Mouse (Mus musculus): ENCODE data around the gene Anp32e. TPM values are rescaled to one million over a fixed set of nuclear protein-coding genes. Genes with fewer than 3 reads are reported as not detected.
"Not testable (repeated sequence)": the region's sequence is repeated elsewhere in the genome, so short reads cannot be mapped to it uniquely, and the experiment has no call there.

Anp32e gene
- polyA plus RNA-seq (2012; rRNA removed): 13.1 and 28.1 TPM in 2 replicates

DNA sequence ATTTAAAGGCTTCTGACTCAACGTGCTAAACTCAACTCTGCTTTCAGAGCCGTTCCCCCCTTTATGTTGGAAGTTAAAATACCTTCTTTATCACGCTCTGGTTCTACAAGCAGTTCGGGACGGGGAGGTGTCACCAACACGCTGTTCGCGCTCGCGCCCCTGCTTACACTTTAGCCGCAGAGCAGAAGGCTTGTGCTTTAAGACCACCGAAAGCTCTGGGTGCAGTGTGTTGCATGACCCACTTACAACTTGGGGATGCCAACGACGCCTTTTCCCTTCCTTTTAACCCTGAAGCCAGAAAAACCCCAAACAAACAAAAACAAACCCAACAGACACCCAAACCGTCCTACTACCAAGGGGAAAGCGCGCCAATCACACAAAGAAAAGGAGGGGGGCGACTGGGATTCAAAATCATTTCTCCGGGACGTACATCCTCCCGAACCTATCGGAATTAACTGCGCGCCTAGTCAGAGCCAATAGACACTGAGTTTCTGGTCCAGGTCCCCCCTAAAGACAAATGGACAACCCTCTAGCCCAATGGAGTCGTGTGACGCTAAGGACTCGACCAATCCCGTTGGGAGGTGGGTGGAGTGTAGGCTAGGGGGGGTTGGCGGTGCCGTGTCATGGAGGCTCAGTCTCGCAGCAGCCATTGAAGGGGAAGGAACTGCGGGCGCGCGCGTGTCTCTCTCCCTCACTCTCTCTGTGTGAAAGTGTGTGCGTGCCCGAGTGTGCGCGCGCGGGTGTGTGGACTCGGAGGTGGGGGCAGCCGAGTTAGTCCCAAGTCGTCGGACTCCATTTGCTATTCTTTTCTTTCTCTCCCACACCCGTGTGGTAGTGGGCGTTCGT lies at the start of gene Anp32e:
TSS of gene Anp32e (plus strand) at position 589 of the 846 bp plus-strand sequence.
- DNase-seq (ENCODE audit: low read depth): peak; percentile 97

DNA sequence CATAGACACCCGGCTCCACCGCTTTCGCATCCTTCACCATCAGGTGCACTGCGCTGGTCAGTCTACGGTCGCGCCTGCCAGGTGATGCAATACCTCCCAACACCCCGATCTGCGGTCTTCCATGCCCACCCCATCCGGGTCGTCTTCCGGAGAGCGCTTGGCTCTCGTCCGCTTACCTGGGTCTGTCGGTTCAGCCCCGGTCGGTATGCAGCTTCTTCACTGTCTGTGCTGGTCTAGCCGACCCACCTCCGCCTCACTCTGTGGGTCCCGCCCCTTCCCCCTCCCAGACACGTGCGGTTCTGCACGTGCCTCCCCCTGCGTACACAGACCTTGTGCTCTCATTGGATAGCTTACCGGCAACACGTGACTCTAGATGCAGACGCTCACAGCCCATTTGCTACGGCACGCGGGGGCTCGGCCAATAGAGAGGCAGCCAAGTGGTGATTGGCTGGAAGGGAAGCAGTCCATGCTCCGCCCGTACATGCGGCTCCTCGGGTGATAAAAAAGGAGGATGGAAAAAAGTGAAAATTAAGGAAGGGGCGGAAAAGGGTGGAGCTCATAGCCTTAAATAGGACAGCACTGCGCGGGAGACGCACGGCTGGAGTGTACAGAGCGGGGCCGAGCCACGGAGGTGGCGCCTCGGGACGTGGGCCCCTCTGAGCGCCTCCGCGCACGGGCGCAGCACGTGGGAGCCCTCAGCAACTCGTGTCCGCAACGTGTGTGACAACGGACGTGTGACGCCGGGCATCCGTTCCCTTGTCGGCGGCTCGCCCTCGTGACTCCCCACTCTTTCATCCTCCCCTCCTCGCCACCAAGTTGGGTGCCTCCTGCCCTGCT lies 46.8 kb upstream of the Anp32e start, which contains the start of gene Ciart:
TSS of gene Ciart (minus strand) at position 273 of the 837 bp plus-strand sequence.
- DNase-seq (ENCODE audit: low read depth): peak; percentile 77

DNA sequence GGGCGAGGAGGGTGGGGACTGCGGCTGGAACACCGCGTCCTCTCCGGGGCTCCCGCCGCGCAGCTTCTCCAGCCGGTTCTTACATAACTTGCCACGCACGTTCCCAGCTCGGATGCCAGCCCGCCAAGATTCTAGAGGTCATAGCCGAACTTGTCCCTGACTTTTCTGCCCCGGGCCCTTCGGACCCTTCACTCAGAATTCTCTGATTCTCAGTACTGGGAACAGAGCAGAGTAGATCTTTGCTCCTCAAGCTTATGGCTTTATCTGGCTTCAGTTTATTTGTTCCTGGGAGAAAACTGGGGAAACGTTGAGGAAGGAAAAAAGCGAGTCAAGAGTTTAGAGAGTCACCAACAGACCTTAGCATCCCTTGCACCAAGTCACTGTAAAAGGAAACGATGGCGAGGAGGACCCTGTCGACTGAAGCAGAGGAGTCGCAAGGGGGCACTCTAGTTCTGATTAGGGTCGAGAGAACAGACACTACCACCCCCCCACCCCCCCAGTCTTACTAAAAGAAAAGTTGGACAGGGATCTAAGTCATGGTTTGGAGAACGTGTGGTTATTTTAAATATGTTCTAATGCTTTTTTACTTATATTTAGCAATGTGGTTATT lies 46.1 kb upstream of the Anp32e start:
- DNase-seq (ENCODE audit: low read depth): no peak

DNA sequence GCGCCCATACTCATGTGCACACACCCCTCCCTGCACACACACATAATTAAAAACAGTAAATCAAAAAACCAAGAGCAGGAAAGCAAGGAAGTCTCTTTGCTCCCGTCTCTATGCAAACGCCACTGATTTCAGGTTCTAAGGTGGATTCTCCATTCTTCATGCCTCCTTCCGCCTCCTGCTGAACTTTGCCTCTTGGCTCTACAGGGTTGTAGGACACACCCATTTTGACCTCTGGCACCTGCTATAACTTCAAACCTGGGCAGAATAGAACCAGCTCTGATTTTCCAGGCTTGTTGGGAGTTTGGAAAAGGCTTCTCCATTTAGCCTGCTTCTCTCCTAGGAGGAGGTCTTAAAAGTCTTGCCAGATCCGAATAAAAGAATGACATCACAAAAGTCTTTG lies 44.6 kb upstream of the Anp32e start:
- no peak for DNase-seq (ENCODE audit: low read depth)

DNA sequence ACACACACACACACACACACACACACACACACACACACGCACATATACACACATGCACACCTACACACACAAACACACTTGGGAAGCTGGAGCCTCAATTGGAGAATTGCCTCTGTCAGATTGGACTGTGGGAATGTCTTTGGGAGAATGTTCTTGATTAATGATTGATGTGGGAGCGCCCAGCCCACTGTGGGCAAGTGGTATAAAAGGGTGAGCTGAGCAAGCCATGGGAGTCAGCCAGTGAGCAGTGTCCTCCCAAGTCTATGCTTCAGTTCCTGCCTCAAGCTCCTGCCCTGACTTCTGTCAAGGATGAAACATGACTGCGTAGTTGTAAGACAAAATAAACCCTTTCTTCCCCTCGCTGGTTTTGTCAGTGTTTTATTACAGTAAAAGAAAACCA lies 41.5 kb upstream of the Anp32e start:
- no peak for DNase-seq (ENCODE audit: low read depth)

DNA sequence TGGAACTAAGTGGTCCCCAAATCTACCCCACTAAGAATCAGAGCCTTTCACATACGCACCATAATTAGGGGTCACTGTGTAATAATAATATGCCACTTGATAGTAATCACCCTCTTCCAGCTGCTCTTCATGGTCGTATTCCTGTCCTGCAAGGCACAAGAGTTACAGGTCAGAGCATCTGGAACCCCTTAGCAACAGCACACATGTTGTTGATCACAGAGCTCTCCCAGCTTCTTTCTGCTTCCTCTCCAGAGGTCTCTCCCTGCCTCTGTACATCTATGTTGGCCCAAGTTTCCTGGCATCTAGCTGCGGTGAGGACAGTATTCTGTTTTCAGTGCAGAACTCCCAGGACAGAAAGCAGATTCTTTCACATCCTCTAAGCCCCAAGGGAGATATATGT lies 39.4 kb upstream of the Anp32e start:
- DNase-seq (ENCODE audit: low read depth): no peak

DNA sequence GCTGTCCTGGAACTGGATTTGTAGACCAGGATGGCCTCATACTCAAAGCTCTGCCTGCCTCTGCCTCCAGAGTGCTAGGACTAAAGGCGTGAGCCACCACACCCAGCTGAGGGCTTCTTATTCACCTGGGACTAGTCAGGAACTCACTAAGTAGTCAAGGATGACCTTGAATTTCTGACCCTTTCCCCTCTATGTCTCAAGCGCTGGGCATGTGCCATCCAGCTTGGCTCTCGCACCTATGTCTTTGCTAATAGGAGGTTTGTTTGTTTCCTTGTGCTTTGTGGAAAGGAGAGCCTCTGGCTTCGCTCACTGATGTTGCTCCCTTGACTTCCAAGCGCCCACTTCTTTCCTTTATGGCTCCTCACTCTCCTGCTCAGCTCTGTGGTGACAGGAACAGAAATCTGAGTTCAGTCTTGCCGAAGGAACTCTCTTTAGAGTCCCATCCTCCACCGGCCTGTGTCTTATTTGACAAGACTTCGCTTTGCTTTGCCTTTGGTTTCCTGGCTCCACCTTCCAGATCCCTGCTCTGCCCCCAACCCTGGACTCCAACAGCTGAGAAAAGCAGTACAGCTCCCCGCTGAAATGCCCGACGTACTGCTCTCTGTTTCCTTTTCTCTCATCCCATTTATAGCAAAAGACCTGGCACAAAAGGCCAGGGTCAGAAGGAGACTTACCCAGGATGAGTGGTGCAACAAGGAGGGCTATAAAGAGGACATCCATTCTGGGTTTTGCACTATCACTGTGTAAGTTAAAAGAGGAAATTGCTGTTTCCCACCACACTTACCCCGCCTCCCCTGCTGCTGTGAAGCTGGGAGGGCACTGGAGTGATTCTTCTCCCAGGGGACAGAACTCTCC lies 37.6 kb upstream of the Anp32e start, which contains the start of gene BC028528:
TSS of gene BC028528 (minus strand) at position 795 of the 855 bp plus-strand sequence.
- no peak for DNase-seq (ENCODE audit: low read depth)

DNA sequence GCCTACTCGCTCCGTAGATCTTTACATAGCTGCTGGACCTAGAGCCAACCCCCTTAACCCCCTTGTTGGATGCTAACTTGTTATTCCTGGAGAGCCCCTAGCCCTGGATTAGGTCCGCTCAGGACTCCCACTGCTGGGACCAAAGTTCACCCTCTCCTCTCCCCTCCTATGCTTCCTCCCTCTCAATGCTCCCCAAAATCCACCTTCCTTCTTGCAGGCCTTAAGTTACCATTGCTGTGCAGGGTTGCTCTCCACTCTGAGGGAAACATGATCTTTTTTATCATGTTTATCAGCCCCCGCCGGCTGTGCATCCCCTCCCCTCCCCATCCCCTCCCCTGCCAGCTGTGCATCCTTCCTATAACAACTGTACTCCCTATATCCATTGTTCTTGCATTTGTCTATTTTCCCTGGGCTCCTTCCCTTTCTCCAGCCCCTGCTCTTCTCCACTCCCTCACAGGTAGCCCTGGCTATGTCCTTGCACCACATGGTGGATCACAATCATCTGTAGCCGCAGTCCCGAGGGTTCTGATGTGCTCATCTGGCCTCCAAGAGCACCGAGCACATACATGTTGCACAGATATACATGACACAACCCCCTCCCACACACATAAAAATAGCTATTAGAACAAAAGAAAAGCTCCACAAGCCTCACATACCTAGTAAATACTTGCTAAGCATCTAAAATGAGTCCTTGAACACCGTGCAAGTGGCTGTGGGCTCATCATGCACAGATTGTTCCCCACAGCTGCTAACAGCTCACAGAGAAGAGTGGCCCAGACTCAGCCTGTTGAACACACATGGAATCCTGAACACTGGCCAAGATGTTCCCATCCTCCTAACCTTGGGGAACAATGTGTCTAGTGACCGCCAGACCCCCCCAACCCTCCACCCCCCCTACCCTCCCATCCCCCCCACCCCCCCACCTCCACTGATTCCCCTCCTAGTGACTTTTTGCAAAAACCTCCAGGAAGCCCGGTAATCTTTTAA lies 36.7 kb upstream of the Anp32e start:
- DNase-seq (ENCODE audit: low read depth): no peak

DNA sequence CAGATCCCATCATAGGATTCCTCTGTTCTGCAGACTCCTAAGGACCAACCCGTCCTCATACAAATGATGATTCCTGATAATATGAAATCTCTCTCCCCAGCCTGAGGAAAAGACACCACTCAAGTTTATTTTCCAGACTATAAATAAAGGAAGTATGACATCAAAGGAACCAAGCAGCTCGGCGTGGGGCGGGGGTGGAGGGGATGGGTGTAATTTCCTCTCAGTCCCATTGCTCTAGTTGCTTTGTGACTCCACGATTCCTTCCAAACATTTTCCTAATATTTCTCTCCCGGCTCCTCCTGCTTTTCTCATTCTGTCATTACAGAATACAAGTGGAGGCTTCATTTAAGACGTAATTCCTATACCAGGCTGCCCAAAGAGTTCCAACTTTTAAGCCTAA lies 35.9 kb upstream of the Anp32e start:
- no peak for DNase-seq (ENCODE audit: low read depth)

DNA sequence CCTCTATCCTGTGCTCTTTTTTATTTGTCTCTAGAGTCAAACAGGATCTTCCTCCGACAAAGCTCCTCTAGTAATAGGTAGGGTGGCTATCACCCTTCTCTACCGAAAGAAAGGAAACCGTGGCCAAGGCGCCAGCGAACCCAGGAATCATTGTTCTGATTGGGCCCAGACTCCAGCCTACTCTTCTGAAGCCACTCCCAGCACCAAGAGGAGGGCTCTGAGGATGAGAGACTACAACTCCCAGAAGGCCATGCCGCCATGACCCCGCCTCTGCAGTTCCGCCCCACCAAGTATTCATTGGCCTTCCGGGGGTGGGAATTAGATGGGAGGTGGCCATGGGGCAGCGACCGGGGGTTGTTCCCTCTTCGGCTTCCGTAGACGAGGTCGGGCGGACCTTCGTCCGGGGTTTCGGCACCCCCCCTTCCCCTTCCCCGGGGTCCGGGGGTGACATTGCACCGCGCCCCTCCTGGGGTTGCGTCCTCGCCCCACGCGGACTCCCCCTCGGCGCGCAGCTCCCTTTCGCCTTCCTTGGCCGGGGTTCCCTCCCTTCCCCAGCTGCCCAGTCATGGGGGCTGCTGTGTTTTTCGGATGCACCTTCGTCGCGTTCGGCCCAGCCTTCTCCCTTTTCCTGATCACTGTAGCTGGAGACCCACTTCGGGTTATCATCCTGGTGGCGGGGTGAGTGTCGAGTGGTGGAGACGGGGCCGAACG lies 35.3 kb upstream of the Anp32e start, which contains the start of gene Aph1a:
TSS of gene Aph1a (plus strand) at position 364 of the 711 bp plus-strand sequence.
- peak; percentile 71 for DNase-seq (ENCODE audit: low read depth)

DNA sequence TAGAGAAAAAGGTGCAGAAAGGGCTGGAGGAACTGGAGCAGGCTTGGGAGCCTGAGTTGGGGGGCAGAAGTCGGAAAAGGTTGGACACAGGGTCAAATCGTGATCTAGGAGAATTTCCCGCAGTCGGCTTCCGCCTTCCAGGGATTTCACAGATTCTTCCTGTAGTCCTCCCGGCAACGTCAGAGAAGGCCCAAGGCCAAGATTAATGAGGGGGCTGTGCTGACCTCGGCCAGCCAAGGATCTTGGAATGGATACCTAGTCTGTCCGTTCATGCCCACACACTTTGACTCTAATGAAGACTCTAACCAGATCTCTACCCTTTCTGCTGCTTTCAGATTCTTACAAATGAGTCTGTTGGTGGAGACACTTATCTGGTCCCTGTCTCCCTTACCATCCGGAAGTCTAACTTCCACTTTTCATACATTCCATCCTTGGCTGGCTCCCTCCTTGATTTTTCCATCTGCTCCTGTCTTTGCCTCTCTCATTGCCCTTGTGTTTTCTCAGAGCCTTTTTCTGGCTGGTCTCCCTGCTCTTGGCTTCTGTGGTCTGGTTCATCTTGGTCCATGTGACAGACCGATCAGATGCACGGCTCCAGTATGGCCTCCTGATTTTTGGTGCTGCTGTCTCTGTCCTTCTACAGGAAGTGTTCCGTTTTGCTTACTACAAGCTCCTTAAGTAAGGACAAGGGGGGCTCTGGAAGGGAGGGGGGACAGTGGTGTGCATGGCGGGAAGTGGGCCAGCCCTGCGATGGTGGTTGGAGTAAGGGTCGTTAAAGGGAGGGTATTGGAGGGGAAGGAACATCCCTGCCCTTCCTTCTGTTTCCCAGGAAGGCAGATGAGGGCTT lies 34.5 kb upstream of the Anp32e start:
- no peak for DNase-seq (ENCODE audit: low read depth)

DNA sequence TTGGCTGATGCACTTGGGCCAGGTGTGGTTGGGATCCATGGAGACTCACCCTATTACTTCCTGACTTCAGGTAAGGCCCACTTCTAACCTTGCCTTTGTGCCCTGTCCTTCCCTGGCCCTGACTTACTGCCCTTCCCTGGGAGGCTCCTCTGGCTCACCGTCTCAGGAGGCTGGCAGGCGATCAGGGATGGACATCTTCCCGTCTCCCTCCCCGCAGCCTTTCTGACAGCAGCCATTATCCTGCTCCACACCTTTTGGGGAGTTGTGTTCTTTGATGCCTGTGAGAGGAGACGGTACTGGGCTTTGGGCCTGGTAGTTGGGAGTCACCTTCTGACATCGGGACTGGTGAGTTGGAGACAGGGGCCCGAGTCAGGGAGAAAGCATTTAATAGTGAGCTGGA lies 33.5 kb upstream of the Anp32e start:
- DNase-seq (ENCODE audit: low read depth): not testable (repeated sequence)

DNA sequence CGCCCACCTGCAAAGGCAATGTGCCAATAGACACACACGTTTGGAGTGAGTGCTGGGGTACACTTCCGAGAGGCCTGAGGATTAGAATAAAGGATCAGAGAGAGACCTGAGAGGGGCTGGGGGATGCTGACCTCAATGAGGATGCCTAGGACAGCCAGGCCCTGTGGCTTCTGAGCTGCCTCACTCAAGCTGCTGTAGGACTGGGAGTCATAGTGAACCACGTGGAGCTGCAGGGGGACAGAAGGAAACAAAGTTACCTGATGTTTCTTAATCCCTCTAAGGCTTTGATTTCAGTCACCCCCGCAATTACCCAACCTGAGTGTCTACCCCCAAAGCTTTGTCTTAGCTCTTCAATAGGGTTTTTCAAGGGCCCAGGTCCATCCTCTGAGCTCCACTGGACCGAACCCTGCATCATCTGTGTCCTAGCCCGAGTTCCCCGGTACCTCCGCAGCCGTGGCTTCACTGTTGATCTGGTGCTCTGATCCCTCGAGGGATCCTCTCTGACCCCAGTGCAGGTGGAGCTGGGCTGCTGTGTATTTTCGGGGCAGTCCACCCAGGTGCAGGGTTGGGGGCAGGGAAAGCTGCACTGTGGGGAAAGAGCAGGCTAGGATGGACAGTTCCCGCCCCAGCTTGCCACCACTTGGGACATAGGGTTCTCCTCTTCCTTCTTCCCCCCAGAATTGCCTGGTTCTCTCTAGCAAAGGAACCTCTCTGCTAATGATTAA lies 29.1 kb upstream of the Anp32e start:
- DNase-seq (ENCODE audit: low read depth): no peak

DNA sequence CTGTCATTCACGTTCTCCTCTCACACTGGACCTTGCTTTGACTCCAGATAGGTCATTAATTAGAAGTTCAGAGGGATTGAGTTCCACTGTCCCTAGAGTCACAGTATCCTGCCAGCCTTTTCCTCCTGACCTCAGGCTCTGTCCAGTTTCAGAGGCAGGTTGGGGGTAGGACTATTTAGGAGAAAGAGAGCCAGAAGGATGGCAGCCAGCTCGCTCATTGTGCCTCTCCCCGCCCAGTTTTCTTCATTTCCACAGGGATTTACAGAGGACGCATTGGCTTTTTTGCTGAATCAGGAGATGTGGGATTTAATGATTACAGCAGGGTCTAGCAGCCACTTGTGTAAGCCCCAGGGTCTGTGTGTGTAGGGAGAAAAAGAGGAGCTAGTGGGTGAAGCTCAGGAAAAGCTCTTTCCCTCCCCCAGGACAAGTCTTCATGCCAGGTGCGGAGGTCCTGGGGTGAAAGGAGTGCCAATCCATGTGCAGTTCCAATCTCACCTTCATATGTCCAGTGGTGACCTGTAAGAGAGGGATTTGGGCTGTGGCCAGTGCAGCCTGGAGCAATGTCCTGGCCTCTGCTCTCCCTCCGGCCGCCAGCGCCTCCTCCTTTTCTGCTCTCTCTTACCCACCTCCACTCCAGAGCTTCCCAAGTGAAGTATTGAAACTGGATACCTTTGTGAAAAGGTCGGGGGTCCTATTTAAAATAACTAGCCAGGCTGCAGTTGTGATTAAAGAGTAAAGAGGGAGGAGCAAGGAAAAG lies 27.3 kb upstream of the Anp32e start:
- DNase-seq (ENCODE audit: low read depth): no peak

DNA sequence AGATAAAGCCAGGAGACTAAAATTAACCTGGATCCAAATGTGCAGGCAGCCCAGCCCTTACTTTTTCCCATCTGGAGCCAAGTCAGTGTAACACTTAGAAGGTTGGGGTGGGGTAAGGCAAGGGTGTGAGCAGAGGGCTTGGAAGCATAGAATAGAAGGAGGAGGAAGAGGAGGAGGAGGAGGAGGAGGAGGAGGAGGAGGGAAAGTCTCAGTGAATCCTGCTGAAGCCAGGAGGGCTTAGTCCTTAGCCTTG lies 26.7 kb upstream of the Anp32e start:
- DNase-seq (ENCODE audit: low read depth): no peak

DNA sequence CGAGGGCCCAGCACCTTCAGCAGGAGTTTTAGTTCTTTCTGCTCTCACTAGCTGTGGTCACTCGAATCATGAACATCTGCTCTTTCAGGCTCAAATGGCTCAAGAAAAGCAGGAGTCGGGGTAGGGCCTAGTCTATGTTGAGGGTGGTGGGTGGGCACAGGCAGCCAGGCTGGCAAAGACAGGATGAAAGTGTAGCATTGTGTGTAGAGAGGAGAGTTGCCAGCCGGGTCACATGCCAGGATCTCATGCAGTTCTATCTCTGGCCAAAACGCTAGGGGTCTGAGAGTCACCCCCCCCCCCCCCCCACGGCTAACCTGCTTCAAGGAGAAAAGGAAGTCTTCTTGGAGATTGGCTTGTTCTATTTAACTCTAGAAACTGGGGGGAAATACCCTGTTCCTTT lies 26.4 kb upstream of the Anp32e start:
- no peak for DNase-seq (ENCODE audit: low read depth)

All from gonadal fat pad, adult 2 months (tissue).